Mouse (Mus musculus) monocyte, adult 5-6 weeks (primary cell): ENCODE data around the gene Hmcn1. TPM values are rescaled to one million over a fixed set of nuclear protein-coding genes. Genes with fewer than 3 reads are reported as not detected.

Experiments
- ATAC-seq: fragments of 153-309, 156-312 bp; replicated peaks from 2 replicates; pipeline ENCODE4 v1.8.0; 2017; ENCODE audit warnings: mild to moderate bottlenecking; ENCODE audit not compliant: low TSS enrichment, insufficient number of reproducible peaks, severe bottlenecking, poor library complexity, low FRiP score
- total RNA-seq: library from RNA; stranded (forward); fragments of 200-1000, 200-491, 200-594 nt; gene quantifications from 3 replicates; pipeline ENCODE4 v1.2.3, GENCODE M21; 2017

The Hmcn1 gene
- total RNA-seq, 1 experiment from 2014 or later = not detected

DNA sequence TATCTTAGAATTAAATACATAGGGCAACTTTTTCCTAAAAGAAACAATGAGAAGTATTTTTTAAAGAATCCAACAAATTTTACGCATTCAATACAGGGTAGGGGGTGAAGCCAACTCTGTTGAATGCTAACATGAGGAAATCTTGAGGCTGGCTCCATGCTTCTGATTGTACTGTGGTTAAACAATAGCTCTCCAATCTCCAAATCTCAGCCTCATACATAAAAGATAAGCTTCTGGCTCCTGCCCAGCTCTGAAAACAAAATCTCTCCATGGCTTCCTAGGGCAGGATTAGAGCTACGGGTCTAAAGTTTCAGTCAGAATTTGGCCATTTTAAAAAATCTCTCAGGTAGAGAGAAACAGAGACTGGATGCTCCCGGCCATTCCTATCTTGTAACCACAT, 186.4 kb downstream of the Hmcn1 start:
- no peak for ATAC-seq

DNA sequence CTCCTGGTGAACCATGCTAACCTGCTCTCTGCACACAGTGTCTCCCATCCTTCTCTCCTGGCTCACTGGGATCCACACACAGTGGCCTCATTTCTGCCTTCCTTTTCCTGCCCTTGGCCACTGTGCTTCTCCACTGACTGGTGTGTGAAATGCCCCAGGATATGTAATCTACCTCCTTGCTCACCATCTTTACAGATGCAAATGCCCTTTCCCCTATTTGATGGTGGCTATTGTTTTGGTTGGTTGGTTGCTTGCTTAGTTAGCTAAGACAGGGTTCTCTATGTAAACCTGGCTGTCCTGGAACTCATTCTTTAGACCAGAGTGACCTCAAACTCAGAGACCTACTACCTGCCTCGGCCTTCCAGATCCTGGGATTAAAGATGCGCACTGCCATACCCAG, 187.8 kb downstream of the Hmcn1 start:
- no peak for ATAC-seq

DNA sequence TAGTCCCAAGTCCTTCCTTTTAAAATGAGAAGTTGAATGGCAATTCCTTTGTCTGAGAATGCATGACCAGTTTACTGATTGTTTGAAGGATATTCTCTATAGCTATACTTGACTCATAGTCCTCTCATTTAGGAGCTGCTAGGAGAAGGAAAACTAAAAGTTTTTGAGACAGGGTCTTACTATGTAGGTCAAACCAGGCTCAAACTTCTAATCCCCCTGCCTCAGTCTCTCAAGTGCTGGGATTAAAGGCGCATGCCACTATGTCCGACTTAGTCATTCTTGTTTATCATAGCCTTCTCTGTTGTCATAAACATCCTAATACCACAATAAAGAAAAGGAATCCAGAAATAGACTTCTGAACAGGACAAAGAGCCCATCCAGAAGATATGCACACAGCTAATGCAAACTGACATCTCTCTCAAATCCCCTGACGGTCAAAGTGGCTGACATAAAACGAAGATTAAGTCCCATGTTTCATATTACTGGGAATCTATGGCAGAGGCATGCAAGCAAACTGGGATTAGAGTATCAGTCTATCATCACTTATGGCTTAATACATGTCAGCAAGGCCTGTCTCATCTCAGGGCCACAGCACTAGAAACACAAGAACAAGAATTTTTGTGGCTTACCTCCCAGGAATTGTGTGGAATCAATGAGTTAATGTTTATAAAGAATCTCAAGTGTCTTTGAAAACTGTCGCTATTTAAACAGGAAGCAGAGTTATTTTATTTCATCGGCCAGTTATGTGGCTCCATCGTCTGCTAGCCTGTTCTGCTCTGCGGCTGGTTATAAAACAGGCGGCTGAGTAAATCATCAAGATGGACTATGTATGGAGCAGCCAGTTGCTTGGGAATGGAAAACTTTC, 188.8 kb downstream of the Hmcn1 start:
- no peak for ATAC-seq

DNA sequence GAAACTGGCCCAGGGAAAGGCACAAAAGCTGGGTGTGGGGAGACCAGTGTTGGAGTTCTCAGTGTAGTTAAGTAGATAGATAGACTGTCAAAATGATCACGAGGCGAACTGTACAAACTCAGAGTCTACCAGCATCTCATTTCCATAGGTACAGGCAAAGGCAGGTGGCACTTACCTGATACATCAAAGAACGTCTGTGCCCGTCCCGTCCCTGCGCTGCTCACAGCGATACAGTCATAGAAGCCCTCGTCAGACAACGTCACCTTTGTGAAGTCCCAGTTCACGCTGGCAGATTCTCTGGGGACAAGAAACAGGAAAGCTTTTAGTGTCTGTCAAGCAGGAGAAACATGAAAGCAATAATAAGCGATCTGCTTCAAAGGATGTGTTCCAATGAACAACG, 190.6 kb downstream of the Hmcn1 start:
- no peak for ATAC-seq

DNA sequence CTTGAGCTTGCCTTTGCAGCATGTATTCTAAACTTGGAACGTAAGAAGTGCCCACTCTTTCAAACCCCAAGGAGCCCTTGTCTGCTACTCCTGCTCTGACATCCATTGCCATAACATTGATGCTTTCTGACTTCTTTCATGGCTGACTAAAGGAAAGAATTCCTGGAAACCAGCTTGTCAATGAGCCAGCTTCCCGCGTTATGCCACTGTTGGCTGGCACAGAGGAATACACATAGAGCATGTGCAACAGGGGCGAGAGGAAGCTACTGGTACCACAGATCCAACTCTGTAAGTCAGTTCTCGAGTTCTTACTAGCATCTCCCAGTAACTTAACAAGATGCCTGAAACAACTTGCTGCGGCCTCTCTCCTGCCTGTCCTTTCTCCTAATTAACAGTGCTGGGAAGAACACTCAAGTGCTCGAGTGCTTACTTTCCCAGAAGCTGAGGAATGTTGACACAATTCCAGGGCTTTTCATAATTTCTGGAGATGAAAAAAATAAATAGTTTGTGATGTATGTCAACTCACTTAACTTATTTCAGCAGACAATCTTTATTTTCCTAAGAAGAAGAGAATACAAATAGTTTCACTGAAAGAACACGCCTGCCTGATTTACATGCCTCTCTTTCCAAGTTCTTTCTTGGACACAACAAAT, 192.5 kb downstream of the Hmcn1 start:
- ATAC-seq = no peak

DNA sequence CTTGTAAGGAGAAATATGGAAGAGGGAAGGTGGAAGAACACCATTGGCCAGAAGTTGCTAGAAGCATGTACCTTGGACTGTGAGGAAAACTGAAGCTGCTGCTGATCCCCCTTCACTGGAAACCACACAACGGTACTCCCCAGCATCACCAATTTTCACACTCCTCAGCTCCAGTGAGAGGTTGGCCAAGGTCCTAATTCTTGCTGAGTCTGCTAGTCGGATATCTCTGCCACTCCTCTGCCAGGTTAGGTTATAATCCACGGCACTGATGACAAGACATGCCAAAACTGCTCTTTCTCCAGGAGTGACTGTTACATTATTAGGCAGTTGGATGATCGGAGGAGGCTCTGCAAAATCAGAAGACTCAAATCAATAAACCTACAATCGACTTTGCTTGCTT, 194.6 kb downstream of the Hmcn1 start:
- ATAC-seq = no peak

DNA sequence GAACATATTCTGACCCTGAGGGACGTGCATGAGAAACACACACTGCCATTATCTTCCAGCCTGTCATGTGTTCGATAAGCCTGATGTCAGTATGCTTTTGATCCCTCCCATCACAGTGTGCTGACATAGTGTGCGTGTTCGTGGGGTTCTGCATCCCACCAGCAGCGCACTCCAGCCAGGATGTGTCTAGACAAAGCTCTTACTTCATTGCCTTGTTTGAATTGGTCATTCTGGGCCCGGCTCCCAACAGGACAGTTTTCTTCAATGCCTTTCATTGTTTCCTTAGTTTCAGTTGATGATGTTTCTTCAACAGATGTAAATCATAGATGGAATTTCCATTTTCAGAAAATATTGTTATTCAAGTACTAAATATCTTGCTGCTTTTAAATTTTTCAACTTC, 206.5 kb downstream of the Hmcn1 start:
- ATAC-seq = no peak

DNA sequence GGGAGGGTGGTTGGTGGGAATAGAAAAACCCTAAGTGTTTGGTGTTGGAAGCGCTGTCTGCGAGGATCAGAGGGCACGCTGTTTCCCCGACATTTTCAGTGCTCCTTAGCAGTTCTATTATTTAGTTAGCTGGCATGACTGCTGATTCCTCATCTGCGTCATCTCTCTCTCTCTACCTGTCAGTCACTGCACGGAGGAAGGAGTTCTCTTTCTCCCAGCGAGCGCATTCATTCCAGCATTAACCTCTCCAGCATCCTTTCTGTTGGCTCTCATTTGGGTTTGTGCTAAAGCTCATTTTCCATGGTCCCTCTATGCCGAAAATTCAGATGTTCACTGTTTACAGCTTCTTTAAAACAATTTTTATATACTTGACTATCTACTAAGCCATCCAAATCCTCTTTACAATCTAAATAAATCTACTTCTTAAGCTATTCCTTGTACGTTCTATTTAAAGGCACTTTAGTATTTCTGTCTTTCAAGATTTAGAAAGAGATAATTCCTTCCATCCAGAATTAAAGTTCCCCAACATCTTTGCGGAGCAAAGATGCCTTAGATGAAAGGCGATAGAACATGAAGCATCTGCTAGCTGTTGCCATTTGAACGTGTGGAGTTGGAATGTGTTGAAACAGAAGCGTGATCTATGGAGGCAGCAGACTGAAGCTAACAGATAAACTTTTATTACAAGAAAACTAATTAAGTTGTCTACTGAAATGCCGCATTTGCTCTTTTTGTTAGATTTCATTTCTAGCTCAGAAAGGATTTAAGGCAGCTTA, 210.0 kb downstream of the Hmcn1 start:
- ATAC-seq = no peak

DNA sequence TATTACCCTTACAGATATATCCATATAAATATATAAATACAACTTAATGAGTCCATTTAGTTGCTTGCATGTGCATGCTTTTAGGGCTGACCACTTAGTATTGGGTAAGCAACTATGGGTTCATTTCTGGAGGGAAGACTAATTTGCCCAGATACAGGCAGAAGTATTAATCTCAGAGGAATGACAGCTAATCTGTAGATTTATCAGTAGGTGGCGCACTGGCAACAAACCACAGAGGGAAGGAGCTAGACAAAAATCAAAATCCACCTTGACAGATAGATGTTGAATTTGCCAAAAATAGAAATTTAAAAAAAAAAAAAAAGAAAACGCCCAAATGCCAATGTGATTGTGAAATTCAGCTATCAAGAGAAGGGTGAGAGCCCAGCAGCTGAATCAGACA, 213.3 kb downstream of the Hmcn1 start:
- ATAC-seq = no peak

DNA sequence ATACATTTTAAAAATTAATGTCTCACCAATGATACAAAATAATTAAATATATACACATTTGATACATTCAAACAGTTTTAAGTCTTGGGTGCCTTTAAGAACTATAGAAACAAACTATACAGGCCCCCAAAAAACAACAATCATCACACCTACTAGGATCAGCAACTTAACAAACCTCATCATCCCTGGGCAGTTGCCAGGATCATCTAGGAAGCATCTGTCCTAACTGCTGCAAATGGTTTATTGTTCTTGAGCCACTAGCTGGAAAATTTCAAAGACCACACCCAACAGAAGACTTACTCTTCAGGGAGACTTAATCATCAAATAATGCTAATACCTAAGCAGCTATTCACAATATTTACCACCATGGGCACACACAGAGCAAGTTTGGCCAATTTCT, 216.5 kb downstream of the Hmcn1 start:
- no peak for ATAC-seq

DNA sequence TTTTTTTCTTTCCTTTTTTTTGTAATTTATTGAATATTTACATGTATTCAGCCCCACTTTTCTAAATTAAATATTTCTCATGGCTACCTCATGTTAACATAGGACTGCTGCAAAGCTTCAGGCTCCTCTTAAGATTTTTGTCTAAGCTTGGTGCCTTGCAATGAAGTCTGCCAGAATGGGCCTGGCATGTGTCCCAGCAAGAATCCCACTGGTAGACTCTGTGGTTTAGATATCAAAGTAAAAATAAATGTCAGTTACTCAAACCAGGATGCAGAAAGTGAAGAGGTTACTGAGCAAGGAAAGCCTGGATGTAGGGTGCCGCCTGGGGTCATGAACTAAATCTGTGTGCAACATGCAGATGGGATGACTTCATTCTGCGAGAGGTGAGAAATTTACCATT, 217.5 kb downstream of the Hmcn1 start:
- no peak for ATAC-seq

DNA sequence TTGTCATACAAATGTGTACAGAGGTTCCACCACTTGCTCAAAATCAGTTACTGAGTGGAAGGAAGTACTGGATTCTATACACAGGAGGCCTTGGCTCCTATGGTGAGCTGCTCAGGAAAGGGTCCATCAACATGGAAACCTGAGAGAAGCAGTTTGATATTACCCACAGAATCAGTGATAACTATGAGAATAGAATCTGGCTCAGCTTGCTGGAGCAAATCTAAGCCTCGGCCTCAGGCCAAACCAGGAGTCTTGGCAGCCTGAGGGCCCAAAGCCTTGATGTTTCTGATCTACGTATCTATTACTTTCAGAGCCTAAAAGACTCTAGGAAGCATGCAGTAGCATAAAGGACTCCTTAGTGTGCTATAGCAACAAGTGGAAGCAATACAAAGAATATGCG, 220.3 kb downstream of the Hmcn1 start:
- no peak for ATAC-seq

DNA sequence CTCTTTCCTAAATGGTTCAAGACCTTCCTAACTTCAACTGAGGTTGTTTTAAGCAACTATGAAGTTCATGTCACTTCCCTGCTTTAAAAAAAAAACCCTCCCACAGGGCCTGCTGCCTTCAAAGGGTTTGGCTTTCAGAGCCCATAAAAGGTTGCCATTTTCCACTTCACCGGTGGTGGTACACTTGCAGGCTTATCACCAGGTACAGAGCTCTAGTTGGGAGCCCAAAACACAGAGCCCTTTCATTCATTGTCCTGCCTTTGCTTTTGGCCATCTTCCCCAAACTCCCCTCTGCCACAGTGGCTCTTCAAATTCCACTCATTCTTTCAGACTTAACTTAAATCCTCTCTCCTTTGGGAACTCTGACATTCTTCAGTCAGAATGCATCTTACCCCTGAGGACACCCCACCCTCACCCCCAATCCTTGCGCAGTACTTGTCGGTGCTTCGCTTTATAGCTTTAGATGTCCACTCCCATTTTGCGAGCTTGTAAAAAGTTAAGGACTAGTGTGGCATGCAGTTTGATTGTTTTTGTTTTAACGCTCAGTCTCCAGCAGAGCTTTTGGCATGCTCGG, 222.2 kb downstream of the Hmcn1 start:
- ATAC-seq = no peak

DNA sequence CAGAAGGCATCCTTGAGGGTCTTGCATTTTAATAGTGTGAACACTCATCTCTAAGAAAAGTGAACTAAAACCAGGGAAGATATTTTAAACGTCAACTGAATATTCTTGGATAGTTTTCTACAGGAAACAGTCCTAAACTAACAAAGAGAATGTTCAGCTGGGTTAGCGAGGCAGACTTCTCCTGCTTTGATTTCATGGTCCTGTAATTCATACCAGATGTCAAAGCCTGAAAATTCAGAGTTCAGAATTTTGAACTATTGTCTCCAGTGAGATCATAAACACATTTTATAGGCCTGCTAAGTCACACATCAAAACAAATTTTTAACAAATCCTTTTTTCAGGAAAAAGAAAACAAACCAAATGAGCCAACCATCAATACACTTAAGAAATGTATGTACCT, 223.4 kb downstream of the Hmcn1 start:
- no peak for ATAC-seq

DNA sequence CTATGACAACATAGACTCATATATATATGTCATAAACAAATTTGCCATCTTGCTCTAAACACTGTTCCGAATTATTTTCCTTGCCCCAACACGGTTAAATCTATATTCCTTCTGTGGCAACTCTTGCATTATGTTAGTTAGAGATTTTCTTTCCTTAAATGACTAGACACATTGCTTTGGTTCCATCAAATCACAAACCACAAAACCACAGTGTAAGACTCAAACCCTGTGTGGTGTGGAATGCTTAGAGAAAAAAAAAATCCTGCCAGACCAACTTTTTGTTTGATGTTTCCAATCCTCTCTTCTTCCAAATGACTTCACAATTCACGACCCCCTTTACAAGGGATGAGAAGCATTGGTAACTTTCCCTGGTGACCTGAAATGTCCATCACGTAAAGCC, 231.6 kb downstream of the Hmcn1 start:
- ATAC-seq = no peak

DNA sequence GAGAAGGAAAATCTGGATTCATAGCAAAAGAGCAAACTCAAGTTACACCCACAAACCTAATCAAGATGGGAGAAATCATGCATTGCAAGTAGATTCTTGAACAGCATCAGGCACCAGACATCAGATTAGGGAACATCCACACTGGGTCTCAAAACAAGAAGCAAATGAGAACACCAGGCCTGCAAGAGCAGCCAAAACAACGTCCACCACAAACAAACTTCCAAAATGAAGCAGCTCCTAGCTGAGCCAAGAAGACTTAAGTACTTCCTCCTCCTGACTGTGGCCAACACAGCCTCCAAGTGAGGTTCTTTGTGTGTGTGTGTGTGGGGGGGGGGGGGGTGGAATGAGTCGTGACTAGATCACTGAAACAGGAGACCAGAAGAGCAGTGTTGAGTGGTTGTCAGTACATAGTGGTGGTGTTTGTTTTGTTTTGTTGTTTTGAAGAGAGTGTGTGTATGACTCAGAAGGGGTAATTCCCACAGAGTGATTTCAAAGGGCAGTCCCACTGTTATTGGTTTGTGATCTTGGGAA, 232.4 kb downstream of the Hmcn1 start:
- no peak for ATAC-seq

DNA sequence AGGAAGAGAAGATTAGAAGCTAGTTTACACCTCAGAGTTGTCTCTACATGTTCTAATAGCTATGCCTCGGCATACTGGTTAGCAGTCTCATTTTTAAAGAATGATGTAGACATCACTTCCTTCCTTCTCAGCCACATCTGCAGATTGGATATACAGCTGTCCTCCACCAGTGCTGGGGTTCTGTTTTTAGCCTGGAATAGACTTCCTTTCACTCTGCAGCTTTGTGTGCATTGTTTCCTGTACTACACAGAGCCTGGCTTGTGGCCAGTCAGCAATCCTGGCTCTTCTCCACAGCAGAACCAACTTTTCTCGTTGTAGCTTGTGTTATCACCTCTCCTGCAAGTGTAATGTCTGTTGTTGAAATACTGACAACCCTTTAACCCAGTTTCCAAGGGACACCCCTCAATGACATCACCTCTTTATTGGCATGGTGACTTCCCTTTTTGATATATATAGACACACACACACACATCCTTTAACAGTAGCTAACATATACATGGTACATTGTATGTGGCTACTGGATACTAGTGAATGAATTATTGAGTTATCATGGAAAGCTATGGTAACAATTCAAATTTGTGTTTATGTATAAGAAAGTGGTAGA, 233.7 kb downstream of the Hmcn1 start:
- ATAC-seq = peak; percentile 56; the same call in 1 of the 2 replicates

DNA sequence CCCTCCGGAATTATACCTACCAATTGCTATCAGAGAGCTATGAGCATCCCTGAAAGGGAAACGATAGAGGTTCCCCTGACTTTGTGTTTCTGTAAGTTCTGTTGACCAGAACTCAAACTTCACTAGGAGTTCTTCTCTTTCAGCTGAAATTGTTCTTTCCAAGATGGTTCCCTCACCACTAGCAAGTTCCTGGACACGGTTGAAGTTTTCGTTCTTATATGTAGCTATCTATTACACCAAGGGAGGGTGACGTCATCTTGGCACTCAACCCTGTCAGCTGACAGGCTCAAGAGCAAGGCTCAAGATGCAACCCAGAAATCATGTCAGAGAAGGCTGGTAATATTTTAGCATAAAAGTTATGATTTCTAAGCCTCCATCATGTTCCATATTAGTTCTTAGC, 239.3 kb downstream of the Hmcn1 start:
- no peak for ATAC-seq

DNA sequence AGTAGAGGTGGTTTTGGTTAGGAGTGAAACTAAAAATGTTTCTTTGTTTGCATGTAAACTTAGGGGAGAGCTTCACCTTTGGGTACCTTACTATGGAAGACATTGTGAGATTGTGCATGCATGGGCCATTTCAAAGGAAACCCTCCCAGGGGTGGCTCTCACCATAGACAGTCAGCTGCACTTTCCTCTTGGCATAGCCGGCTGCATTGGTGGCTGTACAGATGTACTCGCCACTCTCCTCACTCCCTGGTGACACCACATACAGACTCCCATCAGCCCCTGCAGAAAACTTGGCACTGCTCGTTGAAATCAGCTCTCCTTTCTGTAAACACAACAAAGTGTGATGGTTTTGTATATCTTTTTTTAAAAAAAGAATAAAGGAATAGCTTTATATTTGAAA, 244.5 kb downstream of the Hmcn1 start:
- no peak for ATAC-seq
